Mouse (Mus musculus): ENCODE measurements around the gene Mical2. TPM values are rescaled to one million over a fixed set of nuclear protein-coding genes. Genes with fewer than 3 reads are reported as not detected.

Gene Mical2
- total RNA-seq (2021), result 10 to 100 TPM in 1 of 2 experiments, 1 to 10 TPM in 1; 8.5 to 19.7 TPM
- long read RNA-seq, experiment 1, result 0 reads
- long read RNA-seq, experiment 2, partial matches to known transcripts, result 0 of 1 reads
- long read RNA-seq, experiment 2, other reads (novel, unspliced or antisense), result 1 of 1 reads

GRCm38 (mm10) chr7:112225615-112226262, at the start of gene Mical2:
TSS of gene Mical2 (plus strand) at chr7:112225856.
- peak; percentile 93 to 94 for DNase-seq

DNA sequence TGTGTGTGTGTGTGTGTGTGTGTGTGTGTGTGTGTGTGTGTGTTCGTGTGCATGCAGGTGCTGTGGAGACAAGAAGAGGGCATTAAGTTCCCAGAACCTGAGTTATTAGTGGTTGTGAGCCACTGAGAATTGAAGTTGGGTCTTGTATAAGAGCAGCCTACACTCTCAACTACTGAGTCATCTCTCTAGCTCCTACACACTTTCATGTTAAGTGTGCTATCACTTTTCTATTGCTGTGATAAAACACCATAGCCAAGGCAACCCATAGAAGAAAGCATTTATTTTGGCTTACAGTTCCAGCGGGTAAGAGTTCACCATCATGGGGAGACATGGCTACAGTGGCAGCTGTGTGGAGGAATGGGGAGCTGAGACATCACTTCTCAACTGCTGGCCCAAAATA, 49.0 kb upstream of the Mical2 start:
- DNase-seq, result no peak

DNA sequence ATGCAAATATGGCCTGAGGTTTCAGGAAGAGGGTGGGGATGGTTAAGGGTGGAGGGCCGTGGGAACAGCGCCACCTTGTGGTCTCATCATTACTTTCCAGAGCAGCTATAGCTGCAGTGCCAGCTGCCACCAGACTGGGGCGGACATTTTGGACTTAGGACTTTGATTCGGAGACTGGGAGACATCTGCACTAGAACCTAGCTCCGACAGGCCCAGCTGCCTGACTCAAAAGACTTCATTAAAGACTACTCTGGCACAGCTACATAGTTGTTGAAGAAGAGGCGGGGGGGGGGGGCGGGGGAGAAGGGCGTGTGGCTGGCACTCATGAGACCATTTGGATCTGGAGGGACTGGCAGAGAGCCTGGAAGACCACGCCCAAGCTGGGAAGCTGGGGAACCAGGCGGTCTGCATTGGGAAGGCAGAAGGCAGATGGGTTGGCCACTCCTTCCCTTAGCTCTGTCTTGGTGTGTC, 45.4 kb upstream of the Mical2 start:
- DNase-seq, result peak; percentile 85 to 88

- peak; percentile 88 for DNase-seq
Observed at GRCm38 (mm10) chr7:112183258-112183841, 42.3 kb upstream of the Mical2 start.

DNA sequence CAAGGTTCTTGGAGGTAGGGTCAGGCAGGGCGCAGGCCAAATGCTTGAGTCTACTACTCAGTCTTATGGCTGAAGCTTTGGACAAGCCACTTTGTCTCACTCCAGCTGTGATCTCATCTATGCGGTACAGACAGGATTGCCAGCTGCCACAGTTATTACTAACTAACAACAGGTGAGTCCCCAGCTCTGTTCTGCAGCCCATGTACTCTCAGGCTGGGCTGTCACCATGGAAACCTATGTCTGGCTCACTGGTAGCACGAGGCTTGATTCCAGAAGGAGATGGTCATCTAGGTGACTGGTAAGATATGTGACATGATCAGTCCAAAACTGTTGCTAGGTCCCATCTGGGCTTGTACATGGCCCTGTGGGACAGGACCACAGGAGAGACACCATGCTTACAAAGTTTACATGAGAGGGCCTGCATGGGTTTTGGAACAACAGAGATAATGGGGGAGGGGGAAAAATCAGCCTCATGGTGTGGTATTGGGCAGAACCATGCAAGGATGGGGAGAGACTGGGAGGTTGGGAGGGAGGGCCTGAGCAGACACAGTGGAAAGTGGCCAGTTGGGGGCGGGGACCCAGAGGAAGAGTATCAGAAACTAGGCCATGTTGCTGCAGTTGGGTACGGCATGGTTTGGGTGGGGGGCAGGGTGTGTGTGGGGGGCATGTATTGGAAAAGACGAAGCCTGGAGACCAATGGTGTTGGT, 41.0 kb upstream of the Mical2 start:
- DNase-seq, result no peak

- DNase-seq, result peak; percentile 71 to 75
Observed at GRCm38 (mm10) chr7:112185226-112185745, 40.4 kb upstream of the Mical2 start.

DNA sequence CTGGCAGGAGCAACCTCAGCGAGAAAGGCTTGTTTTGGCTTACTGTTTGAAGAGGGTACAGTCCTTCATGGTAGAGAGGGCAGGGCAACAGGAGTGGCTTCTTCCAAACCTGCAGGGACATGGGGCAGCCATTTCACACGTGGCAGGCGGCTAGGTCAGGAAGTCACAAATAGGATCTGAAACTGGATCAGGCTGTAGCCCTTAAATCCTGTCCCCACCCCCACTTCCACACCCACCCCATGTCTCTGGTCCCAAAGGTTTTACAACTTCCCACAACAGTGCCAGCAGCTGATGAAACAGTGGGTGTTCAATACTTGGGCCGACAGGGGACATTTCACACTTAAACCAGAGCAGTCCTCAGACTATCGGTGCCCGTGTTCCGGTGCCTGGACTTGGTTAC, 38.8 kb upstream of the Mical2 start:
- DNase-seq, result no peak

DNA sequence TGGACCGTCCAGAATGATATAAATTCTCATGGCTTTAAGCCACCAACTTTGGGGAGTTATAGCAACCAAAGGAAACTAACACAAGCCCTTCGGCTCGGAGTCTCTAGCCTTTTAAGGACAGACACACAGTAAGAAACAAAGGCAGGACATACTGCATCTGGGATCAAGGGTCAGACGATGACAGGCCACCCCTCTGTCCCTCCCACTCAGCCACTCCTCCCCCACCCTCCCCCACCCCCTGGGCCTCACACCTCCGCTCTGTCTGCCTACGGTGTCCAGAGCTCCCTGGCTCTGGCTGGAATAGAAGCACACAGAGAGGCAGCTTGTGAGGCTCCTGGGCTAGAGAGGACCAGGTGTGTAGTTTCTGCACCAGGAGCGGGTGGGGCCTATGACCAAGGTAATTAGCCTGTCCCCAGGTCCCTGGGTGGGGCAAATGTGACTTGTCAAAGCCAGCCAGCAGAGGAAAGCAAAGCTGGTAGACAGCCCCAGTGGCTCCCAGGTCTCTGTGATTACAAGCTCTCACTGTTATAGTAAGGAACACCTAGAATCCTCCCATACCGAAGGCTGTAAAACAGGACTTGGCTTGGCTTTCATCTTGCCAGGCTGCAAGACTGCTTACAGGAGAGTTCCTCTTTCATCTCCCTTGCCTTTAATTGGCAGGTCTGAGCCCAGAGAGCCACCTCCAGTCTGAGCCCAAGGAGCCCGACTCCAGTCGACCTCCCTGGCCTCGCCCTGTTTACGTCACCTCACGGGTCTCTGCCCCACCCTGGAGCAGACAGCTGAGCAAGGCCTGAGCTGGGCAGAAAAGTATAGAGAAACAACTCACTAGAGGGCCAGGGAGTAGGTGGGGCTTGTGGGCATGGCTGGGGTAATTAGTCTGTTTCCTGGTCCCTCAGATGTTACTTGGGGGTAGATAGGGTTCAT, 37.9 kb upstream of the Mical2 start:
- no peak for DNase-seq

DNA sequence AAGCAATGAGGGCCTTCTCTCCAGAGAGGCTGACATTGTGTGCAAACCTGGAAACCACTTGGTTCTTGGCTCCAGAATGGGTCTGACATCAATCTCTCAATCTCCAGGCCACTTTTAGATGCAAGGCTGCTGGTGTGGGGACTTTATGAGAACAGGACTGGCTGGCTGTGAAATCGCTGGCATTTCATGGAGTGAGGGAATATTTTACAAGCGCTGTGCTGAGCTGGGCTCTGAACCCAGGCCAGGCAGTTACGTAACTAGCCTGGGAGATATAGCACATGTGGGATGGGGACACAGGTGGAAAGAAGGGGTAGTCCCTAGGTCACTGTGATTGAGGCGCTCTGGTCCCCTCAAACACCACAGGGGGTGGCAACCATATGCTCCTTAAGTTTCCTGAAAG, 33.4 kb upstream of the Mical2 start:
- no peak for DNase-seq

GRCm38 (mm10) chr7:112192778-112193177, 32.9 kb upstream of the Mical2 start:
- DNase-seq, result no peak

GRCm38 (mm10) chr7:112194286-112194685, 31.4 kb upstream of the Mical2 start:
- no peak for DNase-seq

- no peak for DNase-seq
Observed at GRCm38 (mm10) chr7:112197461-112197860, 28.2 kb upstream of the Mical2 start.

DNA sequence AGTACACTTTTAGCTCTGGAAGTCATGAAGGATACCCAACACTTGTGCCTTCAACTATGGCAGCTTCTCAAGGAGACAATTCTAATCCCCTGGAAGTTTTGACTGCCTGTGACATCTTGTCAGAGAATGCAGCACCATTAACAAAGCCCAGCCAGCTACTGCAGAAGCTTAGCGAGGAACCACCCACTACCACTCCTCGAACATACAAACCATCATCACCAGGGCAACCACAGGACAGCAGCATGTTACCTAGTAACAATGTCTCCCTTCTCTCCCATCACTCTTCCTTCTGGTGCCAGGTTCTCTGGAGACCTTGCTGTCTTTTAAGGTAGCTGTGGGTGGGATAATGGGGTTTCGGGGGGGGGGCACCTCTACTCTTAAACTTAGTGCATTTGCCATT, 26.3 kb upstream of the Mical2 start:
- DNase-seq, result no peak

DNA sequence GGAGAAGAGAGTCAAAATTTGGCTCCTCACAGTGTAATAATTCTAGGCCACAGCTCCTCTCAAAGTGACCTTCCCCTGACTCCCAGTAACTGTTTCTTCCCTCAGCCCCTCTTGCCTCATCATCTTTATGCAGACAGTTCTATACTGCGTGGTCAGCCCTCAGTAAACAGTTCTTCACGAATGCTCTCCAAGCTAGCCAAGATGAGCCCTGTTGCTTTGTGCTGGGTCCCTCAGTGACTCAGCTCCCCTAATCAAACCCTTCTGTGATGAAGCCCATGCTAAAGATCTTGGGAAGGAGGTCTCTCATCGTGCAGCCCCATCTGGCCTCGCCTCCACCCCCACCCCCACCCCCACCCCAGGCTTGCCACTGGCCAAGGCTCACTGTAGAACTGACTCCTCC, 24.9 kb upstream of the Mical2 start:
- no peak for DNase-seq

DNA sequence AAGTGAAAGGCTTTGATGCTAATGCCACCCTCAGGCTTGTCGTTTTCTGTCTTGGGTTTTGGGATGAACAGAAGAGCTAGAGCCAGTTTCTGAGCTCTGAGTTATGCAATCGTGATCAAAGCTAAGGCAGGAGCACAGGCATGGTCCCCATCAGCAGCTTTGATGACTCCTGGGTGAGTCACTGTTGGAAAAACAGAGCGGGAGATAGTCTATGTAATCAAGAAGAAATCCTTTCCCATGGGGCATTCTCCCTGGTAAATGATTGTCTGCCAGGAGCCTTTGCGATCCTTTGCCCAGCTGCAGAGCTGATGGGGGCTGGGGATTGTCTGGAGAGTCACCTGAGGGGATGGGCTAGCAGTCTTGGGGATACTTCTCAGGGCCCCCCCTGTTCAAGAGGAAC, 23.5 kb upstream of the Mical2 start:
- DNase-seq, result peak; percentile 55 to 71

DNA sequence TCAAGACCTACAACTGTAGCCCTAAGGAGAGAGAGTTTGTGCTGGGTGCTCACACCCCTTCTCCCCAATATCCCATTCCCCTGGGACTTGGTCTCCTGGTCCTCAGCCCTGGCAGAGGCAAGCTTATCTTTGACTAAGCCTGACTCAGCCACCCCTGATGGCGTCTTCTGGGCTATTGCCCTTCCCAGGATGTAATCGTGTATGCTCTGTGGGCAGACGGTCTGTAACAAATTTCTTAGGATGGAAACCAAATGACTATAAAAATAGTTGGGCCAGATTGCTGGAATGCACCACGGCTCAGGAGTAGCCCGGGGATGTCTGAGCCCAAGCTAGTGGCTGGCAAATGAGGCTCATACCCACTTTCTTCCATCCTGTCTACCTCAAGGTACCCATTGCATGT, 22.8 kb upstream of the Mical2 start:
- DNase-seq, result no peak

DNA sequence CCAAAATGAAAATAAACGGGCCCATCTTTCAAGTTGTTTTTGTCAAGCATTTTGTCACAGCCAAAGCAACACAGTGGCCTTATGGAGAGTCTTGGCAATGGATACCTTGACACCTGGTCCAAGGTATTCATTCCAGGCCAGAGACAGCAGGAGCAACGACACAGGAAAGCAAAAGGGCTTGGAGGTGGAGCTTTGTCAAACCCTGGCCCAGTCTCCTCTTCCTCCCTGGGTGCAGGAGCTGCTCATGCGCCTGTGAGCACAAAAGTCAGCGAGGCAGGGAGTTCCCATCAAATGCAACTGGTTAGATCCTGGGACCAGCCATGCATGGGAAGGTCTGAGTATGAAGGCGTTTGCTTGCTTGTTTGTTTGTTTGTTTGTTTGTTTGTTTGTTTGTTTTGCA, 21.7 kb upstream of the Mical2 start:
- no peak for DNase-seq

DNA sequence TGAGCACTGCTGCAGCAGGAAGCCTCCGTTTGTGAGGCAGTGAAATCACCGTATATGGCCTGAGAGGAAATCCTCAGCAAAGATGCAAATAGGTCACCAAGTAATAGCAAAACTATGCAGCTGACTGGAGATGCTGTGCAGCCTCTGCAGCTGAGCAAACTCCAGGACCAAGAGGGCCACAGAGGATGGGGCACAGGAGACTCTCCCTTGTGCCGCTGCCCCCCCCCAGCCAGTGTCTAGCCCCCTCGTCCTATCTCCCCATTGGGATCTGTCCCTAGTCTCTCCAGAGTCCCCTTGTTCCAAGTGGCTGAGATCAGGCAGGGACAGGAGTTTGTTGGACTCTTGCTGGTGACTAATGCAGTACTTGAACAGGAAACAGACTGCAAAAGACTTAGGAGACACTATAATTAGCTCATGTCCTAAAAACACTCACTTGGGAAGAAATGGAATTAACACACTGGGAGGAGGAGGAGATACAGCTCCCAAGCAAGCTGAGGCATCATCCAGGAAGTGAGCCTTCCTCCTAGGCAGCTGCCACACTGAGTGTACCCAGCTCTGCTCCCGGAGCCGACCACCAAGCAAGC, 21.2 kb upstream of the Mical2 start:
- DNase-seq, result no peak

GRCm38 (mm10) chr7:112205513-112205912, 20.1 kb upstream of the Mical2 start:
- DNase-seq, result no peak

DNA sequence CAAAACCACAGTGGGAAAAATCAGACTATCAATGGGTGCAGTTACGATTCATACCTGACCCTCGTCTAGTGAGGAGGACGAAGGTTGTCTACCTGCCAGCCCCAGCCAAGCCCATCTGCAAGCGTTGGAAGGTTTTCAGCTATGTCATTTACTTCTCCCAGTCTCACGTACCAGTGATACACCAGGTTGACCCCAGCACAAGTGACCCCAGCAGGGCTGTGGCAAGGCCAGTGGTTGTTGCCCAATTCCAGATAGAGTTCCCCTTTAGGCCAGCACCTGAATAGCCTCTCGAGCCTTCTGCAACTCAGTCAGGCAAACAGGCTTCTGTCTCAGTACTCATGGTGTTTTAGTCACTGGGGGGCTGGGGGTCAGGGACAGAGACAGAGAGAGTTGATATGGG, 17.9 kb upstream of the Mical2 start:
- no peak for DNase-seq

All from adrenal gland, postnatal 36 days (tissue).